Mouse (Mus musculus) liver, adult 2 months (tissue): Measurements from ENCODE around the gene Rbbp8nl.
A peak's percentile ranks its signal among the peaks of the same experiment; 100 is the strongest.

Source experiments
- CTCF ChIP-seq: fragments of 200-500 bp; IDR thresholded peaks from 2 replicates; pipeline ENCODE4 v1.5.1; 2011; ENCODE audit warnings: low read depth, low read length, control low read depth
- POLR2A ChIP-seq: fragments of 200-500 bp; IDR thresholded peaks from 2 replicates; pipeline ENCODE4 v1.6.1; 2011; ENCODE audit warnings: low read length, control low read depth; ENCODE audit not compliant: insufficient read depth; ENCODE audit errors: extremely low read depth

DNA sequence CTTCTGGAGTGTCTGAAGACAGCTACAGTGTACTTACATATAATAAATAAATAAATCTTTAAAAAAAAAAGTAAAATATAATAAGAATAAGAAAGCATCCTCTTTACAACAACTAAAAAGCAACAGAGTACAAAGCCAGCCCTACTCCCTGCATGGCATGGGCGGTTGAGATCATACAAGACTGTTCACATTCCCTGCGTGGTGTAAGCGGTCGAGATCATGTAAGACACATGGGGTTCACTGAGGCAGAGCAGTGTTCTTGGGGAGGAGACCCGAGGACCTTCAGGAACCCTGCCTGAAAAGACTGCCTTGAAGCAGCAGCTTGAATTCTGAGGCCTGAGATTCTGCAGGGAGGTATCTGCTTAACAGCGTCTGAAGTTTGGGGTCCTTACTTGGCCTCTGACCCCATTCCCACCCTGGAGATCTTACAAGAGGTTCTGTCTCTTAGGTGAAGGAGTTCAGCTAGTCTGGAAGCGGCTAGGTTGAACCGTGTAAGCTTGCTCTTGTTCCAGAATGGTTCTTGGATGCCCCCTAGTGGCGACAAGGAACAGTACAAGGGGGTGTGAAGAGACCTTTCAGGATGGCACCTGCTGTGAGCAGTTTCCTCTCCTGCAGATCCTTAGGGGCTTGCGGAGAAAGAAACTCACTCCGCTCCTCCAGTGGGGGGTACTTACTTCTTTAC, 38.6 kb downstream of the Rbbp8nl start:
- TF ChIP-seq POLR2A (no peak), CTCF (peak; percentile 76)
